Mouse (Mus musculus) ovary, postnatal 36 days (tissue): Measurements from ENCODE around the gene Foxp4.

Experiments used
- DNase-seq: peaks from one replicate; pipeline ENCODE4 v3.0.0; 2022; ENCODE audit warnings: low spot score, mixed read lengths

Foxp4 gene

GRCm38 (mm10) chr17:47929431-47929830 is 5.0 kb upstream of the Foxp4 start:
- no peak for DNase-seq

- no peak for DNase-seq
These were observed 1.5 kb upstream of the Foxp4 start for GRCm38 (mm10) chr17:47925988-47926387.

GRCm38 (mm10) chr17:47925340-47925926 is 988 bp upstream of the Foxp4 start:
- DNase-seq: no peak

- DNase-seq: peak; percentile 74
These were observed 615 bp downstream of the Foxp4 start for GRCm38 (mm10) chr17:47923678-47924382.

GRCm38 (mm10) chr17:47923011-47923677 is 1.3 kb downstream of the Foxp4 start:
- peak; percentile 51 for DNase-seq

GRCm38 (mm10) chr17:47922579-47922978 is 1.9 kb downstream of the Foxp4 start:
- no peak for DNase-seq

- DNase-seq: peak; percentile 19
These were observed 2.3 kb downstream of the Foxp4 start for GRCm38 (mm10) chr17:47922116-47922515.

- no peak for DNase-seq
These were observed 3.2 kb downstream of the Foxp4 start for GRCm38 (mm10) chr17:47921136-47921665.

- no peak for DNase-seq
These were observed 4.6 kb downstream of the Foxp4 start for GRCm38 (mm10) chr17:47919826-47920225.

GRCm38 (mm10) chr17:47917907-47918306 is 6.5 kb downstream of the Foxp4 start:
- no peak for DNase-seq

GRCm38 (mm10) chr17:47917212-47917611 is 7.2 kb downstream of the Foxp4 start:
- no peak for DNase-seq

- DNase-seq: no peak
These were observed 9.7 kb downstream of the Foxp4 start for GRCm38 (mm10) chr17:47914676-47915219.

GRCm38 (mm10) chr17:47909091-47910001 is 15.1 kb downstream of the Foxp4 start:
- DNase-seq: no peak

GRCm38 (mm10) chr17:47908079-47908478 is 16.4 kb downstream of the Foxp4 start:
- DNase-seq: no peak

- no peak for DNase-seq
These were observed 17.0 kb downstream of the Foxp4 start for GRCm38 (mm10) chr17:47907366-47907920.

GRCm38 (mm10) chr17:47903846-47904680 is 20.4 kb downstream of the Foxp4 start:
- DNase-seq: no peak

GRCm38 (mm10) chr17:47901782-47902181 is 22.7 kb downstream of the Foxp4 start:
- no peak for DNase-seq

- DNase-seq: no peak
These were observed 23.7 kb downstream of the Foxp4 start for GRCm38 (mm10) chr17:47900716-47901115.

- no peak for DNase-seq
These were observed 25.3 kb downstream of the Foxp4 start for GRCm38 (mm10) chr17:47899156-47899555.
